Mouse (Mus musculus): Measurements from ENCODE around the gene Nxph1.

Gene Nxph1

DNA sequence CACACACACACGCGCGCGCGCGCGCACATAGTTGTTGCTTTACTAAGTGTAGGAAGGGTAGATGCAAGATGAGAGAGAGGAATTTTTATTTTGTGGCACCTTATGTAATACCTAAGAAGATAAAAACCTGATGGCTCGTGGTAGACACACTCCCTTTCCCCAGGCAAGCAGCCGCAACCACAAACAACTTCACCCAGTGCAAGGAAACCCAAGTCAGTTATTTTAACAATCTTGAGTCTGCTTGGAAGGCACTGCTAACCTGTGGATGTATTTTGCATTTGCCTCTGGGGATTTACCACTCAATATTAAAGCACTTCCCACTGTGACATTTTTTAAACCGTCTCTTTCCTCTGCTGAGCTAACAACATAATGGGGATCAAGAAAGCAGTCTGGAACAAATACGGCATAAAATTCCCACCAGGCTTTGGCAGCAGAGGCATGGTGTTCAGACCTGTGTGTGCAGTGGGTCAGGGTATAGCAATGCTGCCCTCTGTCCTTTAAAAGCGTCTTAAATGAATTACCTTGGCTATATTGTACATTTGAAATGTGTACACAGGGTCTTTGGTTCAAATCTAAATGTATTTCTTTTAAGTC is 176.2 kb downstream of the Nxph1 start:
- DNase-seq (ENCODE audit: low spot score in 2 of 2), result no peak

DNA sequence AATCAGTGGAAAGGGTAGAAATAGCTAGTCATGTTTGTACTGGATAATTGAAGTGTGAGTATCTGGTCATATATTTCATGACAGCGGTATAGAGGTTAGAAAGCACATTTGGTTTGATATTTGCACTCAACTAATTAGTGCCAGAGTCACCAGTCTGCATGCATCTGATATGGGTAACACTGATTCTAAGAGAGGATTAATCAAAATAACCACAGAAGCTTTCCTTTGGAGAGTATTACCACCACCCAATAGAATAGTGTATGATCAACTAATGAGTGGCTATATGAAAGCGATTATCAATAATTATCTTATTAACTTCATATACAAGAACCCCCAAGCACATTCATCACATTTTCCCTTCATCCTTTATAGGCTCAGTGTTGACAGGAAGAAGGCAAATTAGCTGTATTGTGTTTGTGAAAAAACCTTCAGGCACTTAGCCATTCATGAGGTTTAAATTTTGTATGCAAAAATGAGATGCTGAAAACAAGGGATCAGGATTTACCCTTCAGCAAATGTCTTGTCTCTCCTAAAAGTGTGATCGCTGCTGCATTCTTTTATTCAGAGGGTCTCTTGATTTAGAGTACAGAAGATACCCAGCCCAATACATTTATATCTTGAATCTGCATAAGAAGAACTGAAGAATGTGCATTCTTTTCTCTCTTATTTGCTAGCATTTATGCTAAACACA is 185.5 kb downstream of the Nxph1 start:
- no peak for DNase-seq (ENCODE audit: low spot score in 2 of 2)

DNA sequence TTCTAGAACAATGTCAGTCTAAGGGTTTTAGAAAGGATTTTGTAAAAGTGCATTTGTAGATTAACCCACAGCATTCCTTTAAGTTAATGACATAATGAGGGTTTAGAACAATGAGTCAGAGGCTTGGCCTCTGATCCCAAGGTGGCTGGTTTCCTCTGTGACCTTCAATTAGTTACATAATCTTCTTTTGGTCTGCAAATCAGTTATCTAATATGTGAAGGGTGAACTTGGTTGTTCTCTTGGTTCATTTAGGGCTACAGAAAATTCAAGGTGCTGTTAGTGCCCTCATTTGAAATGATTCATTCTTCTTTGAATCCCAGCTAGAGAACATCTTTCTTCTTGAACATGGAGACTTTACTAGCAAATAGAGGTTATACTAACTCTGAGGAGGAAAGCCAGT is 199.7 kb downstream of the Nxph1 start:
- DNase-seq (ENCODE audit: low spot score in 2 of 2), result no peak

DNA sequence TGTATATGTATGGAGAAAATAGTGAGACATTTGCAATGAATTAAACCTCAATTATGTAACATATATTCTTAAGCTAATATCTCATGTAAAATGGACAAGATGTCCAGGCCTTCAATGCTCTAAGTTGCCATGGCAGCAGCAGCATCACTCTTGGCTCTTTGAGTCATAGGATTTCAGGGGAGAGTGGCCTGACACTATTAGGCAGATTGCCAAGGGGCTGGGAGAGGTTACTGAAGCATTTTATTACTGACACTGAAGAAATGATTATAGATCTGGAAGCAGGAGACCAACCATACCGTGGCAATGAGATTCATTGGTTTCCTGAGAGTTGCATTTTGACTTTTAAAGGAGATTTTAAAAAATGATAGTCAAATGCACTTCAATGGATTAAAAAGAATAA is 201.6 kb downstream of the Nxph1 start:
- DNase-seq (ENCODE audit: low spot score in 2 of 2), result no peak

DNA sequence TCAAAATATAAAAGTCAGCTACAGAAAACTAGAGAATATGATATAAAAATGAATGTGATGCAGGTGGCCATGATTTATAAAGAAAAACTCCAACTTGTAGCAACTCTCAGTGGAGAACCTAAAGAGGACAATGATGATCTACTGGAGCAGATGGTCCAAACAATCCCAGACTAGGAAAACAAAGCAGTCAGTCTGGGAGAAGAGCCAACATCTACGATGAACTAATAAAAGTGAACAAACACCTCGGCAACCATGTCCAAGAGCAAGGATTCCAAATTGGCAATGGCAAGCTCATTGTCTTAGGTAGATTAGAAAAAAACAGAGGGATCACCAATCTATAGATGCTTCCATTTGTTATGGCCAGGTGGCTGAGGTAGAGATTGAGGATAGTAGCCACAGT is 211.0 kb downstream of the Nxph1 start:
- DNase-seq (ENCODE audit: low spot score in 2 of 2), result no peak

DNA sequence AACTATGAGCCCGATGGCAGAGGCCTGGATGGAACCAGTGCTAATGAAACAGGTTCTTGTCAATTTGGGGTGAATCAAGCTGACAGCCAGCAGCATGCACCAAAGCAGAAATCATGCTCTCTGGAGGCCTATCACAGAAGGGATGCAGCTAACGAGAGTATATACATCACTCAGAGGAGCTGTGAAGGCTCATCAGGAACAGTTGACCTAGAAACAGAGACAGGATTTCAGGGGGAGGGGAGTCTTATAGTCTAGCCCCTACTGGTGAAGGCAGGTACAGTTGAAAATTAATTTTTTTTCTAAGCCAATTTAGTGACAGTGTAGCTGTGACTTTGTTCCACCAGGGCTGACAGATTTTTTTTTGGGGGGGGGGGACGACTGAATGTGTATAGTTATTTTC is 234.2 kb downstream of the Nxph1 start:
- no peak for DNase-seq (ENCODE audit: low spot score in 2 of 2)

DNA sequence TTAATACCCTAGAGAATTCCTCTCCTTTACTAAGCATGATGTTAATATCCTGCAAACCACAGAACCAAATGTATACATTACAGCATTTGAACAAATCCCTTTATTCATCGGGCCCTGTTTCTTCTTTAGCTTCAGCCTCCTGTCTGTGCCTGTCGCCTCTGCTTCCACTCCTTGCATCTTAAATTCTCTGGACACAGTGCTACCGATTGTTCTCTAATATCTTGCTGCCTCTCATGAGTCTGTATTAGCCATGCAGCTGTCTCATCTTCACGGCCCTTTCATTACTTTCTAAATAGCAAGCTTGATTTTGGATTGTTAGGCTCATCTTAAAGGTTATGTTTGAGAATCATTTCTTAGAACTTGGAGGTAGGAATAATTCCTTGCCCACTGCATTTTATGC is 262.5 kb downstream of the Nxph1 start:
- DNase-seq (ENCODE audit: low spot score in 2 of 2), result no peak

DNA sequence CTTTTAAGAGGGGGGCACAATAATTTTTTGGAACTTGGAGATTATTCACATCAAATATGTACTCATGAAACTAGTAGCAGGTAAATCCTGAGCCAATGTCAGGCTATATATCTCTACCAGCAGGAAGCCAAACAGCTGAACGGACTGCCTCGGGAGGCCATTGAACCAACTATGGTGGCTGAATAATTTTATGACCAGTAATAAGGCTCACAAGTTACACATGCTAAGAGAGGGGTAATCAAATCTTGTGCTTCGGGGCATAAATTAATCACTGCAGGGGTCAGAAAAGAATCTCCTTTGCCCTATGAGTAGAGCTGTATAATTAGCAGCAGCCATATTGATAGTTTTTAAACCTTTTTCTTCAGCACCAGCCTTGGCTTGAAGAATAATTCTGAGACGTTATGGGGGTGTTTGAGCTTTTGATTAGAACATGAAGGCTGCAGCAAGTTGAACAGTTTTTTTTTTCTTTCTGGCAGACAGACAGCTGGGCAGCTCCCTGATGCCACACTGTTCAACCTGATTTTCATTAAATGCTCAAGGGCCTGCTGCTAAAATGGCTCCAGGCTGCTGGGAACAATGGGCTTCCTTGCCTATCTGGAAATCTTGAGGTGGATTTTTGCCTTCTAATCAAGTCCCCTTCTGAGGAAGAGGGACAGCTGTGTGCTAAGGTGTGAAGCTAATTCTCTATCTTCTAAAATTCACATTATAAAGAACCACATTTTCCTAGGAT is 272.7 kb downstream of the Nxph1 start:
- no peak for DNase-seq (ENCODE audit: low spot score in 2 of 2)

DNA sequence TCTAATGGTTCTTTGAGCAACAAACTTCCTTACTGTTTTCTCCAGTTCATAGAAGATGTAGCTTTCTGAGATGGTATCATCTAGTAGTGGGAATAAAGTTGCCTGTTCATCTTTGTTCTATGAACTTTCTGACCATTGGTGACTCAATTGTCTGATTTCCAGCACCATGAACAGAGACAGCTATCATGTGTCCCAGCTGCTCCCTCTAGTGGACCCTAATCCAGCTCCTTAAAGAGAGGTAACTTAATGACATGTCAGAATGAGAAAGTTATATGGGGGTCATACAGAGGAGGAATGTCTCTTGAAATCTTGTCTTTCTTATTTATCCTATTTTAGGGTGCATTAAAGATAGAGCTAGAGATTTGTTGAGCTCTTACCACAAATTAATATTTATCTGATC is 286.6 kb downstream of the Nxph1 start:
- no peak for DNase-seq (ENCODE audit: low spot score in 2 of 2)

DNA sequence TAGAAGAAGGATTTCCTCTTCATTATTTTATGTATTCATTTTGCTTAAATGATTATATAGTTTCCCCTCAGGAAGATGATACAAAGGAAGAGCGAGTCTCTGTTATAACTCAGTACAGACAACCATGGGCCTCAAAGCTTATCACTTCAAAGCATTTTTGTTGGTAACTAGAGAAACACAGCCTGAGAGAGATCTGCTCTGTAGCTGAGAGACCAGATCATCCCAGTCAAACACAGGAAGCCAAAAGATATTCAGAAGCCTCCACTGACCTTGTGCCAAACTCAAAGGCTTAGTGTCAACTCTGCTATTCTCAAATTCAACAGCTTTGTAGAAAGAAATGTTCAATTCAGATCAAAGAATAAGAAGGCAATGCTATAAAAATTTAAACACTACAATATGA is 319.8 kb downstream of the Nxph1 start:
- no peak for DNase-seq (ENCODE audit: low spot score in 2 of 2)

All from urinary bladder, postnatal 36 days (tissue).